Mouse (Mus musculus) thymus, adult 18-20 months (tissue): ENCODE measurements around the gene Olfr1295.

ENCODE experiments used
- DNase-seq, 2 experiments: peaks; one replicate each; pipeline ENCODE4 v3.0.0; 2022; ENCODE audit warnings: mixed read lengths in 2 of 2

Gene Olfr1295

GRCm38 (mm10) chr2:111569581-111569980 is at the start of gene Olfr1295:
Gene Olfr1295 (minus strand): TSS chr2:111569681.
- no peak for DNase-seq

GRCm38 (mm10) chr2:111540191-111540590 is 29.3 kb downstream of the Olfr1295 start, which contains the start of gene Olfr1294:
Gene Olfr1294 (minus strand): TSS chr2:111540291.
- no peak for DNase-seq

- DNase-seq, result no peak
Measured at GRCm38 (mm10) chr2:111524903-111525302, 44.6 kb downstream of the Olfr1295 start, which contains the start of gene Olfr1293-ps. Gene Olfr1293-ps (plus strand): TSS chr2:111525203.

GRCm38 (mm10) chr2:111517451-111517850 is 52.0 kb downstream of the Olfr1295 start:
- no peak for DNase-seq
